Mouse (Mus musculus) forebrain, embryonic 16.5 days (tissue): ENCODE data around the gene Pwp2. TPM values are rescaled to one million over a fixed set of nuclear protein-coding genes. Genes with fewer than 3 reads are reported as not detected.
A peak's percentile ranks its signal among the peaks of the same experiment; 100 is the strongest.

Experiments
- ATAC-seq: fragments of 200-750 bp; cut with Nextera tagmentation; 2 replicates; pipeline ENCODE4 v1.8.0; 2017; ENCODE audit warnings: mild to moderate bottlenecking, moderate library complexity
- H3K27ac ChIP-seq: fragments of 300-500 bp; sonication (generic); 2 replicates; pipeline ENCODE4 v1.5.1; 2014; ENCODE audit warnings: low read length, control low read depth
- H3K27me3 ChIP-seq: fragments of 300-500 bp; sonication (generic); replicated peaks from 2 replicates; pipeline ENCODE4 v1.6.1; 2014; ENCODE audit warnings: low read length; ENCODE audit not compliant: control insufficient read depth, insufficient read depth
- H3K36me3 ChIP-seq: fragments of 300-500 bp; sonication (generic); 2 replicates; pipeline ENCODE4 v1.6.1; 2014; ENCODE audit not compliant: control insufficient read depth, insufficient read depth
- H3K4me1 ChIP-seq: fragments of 300-500 bp; sonication (generic); replicated peaks from 2 replicates; pipeline ENCODE4 v1.6.1; 2014; ENCODE audit warnings: low read length; ENCODE audit not compliant: control insufficient read depth, insufficient read depth
- H3K4me2 ChIP-seq: fragments of 300-500 bp; sonication (generic); 2 replicates; pipeline ENCODE4 v1.6.1; 2014; ENCODE audit warnings: mild to moderate bottlenecking, low read length, control low read depth
- H3K4me3 ChIP-seq: fragments of 300-500 bp; sonication (generic); replicated peaks from 2 replicates; pipeline ENCODE4 v1.5.1; 2014; ENCODE audit warnings: mild to moderate bottlenecking, low read length, control low read depth
- H3K9ac ChIP-seq: fragments of 300-500 bp; sonication (generic); replicated peaks from 2 replicates; pipeline ENCODE4 v1.6.1; 2014; ENCODE audit warnings: low read depth, low read length, control low read depth
- H3K9me3 ChIP-seq: fragments of 300-500 bp; sonication (generic); 2 replicates; pipeline ENCODE4 v1.6.1; 2016; ENCODE audit warnings: low read length; ENCODE audit not compliant: control insufficient read depth
- WGBS: fragments of 180-500 bp; shearing (Covaris S2); extraction: QIAGEN DNeasy Blood & Tissue Kit; methylation state at CpG from one replicate; pipeline ENCODE4 v1.1.7; 2014; 5-methylcytosine and 5-hydroxymethylcytosine counted together
- polyA plus RNA-seq: library from polyadenylated mRNA; unstranded; fragments of >200 nt; fragmentation: Nextera tagmentation; extraction: Ambion mirVana; gene quantifications from 2 replicates; pipeline ENCODE4 v1.2.1, GENCODE M21; 2015

The Pwp2 gene
- polyA plus RNA-seq, 1 experiment from 2014 or later = 24.5 TPM

- no peak overlapping the region for H3K4me2 ChIP-seq
- no peaks in the 10 kb centered on the region for H3K36me3 ChIP-seq
- H3K9me3 ChIP-seq = no peaks in the 10 kb centered on the region
- no peak overlapping the region for H3K27ac ChIP-seq
- H3K4me3 ChIP-seq = no peak overlapping the region
- no peaks in the 10 kb centered on the region for H3K27me3 ChIP-seq
- peaks cover 8% of the 10 kb centered on the region for H3K4me1 ChIP-seq
- ATAC-seq = 0 out of 2 replicates have a peak, but pooled peaks have one; percentile 18
- H3K9ac ChIP-seq = no peak overlapping the region
- WGBS = 51% methylated on average over 14 of the region's 14 CpGs
These were observed 46.0 kb downstream of the Pwp2 start for GRCm38 (mm10) chr10:78138812-78139523.

DNA sequence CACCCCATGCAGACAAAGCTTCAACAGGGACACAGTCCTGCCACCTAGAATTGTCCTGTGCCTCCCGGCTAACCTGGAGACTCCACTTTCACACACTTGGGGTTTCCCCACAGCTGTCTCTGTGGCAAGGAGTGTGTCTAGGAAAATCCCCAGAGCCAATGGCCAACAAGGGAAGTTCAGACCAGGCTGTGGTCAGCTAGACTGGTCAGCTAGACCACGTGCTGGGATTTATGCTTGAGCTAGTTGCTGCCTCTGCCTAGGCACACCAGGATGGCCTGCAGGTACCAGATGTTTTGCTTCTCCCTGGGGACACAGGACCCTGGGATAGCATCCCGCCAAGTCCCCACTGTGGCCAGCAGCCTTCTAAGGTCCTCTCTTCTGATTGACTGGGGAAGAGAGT, 47.8 kb downstream of the Pwp2 start:
- WGBS = 94% methylated on average over 3 of the region's 3 CpGs
- H3K9ac ChIP-seq = no peak overlapping the region
- H3K27ac ChIP-seq = no peak overlapping the region
- H3K36me3 ChIP-seq = no peaks in the 10 kb centered on the region
- no peaks in the 10 kb centered on the region for H3K9me3 ChIP-seq
- no peak overlapping the region for H3K4me2 ChIP-seq
- no peak overlapping the region for H3K4me3 ChIP-seq
- no peak for ATAC-seq
- H3K27me3 ChIP-seq = no peaks in the 10 kb centered on the region
- peaks cover 8% of the 10 kb centered on the region for H3K4me1 ChIP-seq

DNA sequence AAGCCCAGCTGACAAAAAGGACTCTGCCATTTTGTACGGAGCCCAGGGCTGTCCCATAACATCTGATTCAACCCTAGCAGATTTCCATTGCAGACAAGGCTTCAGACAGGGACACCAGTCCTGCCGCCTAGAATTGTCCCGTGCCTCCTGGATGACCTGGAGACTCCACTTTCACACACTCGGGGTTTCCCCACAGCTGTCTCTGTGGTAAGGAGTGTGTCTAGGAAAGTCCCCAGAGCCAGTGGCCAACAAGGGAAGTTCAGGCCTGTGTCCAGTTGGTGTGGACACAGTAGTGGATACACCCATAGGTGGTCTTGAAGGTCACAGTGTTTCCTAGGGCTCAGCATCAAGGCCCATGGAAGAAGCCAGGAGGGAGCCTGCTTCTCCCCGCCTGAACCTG, 49.0 kb downstream of the Pwp2 start:
- Histone ChIP-seq H3K36me3 (no peaks in the 10 kb centered on the region), H3K27ac (no peak overlapping the region), H3K4me1 (peaks cover 8% of the 10 kb centered on the region), H3K4me2 (no peak overlapping the region), H3K4me3 (no peak overlapping the region), H3K27me3 (no peaks in the 10 kb centered on the region), H3K9ac (no peak overlapping the region), H3K9me3 (no peaks in the 10 kb centered on the region)
- ATAC-seq = no peak
- WGBS = 87% methylated on average over 5 of the region's 5 CpGs

- Histone ChIP-seq H3K36me3 (no peaks in the 10 kb centered on the region), H3K9me3 (no peaks in the 10 kb centered on the region), H3K4me2 (peak overlapping the region; percentile 21; the same call in 1 of the 2 replicates), H3K4me1 (peaks cover 8% of the 10 kb centered on the region), H3K27me3 (no peaks in the 10 kb centered on the region), H3K4me3 (no peak overlapping the region), H3K9ac (peak overlapping the region; percentile 25; the same call in 1 of the 2 replicates), H3K27ac (no peak overlapping the region)
- peak; percentile 28; the same call in 1 of the 2 replicates for ATAC-seq
- WGBS = 9% methylated on average over 14 of the region's 14 CpGs
These were observed 49.8 kb downstream of the Pwp2 start for GRCm38 (mm10) chr10:78134975-78135798.

- Histone ChIP-seq H3K9me3 (no peaks in the 10 kb centered on the region), H3K4me1 (peaks cover 8% of the 10 kb centered on the region), H3K27ac (no peak overlapping the region), H3K36me3 (no peaks in the 10 kb centered on the region), H3K4me2 (no peak overlapping the region), H3K4me3 (no peak overlapping the region), H3K9ac (no peak overlapping the region), H3K27me3 (no peaks in the 10 kb centered on the region)
- 84% methylated on average over 4 of the region's 4 CpGs for WGBS
- ATAC-seq = no peak
These were observed 50.5 kb downstream of the Pwp2 start for GRCm38 (mm10) chr10:78134400-78134799.

GRCm38 (mm10) chr10:78129998-78130397, 55.0 kb downstream of the Pwp2 start:
- Histone ChIP-seq H3K4me1 (peaks cover 4% of the 10 kb centered on the region), H3K4me2 (no peak overlapping the region)
- 81% methylated on average over 4 of the region's 4 CpGs for WGBS

DNA sequence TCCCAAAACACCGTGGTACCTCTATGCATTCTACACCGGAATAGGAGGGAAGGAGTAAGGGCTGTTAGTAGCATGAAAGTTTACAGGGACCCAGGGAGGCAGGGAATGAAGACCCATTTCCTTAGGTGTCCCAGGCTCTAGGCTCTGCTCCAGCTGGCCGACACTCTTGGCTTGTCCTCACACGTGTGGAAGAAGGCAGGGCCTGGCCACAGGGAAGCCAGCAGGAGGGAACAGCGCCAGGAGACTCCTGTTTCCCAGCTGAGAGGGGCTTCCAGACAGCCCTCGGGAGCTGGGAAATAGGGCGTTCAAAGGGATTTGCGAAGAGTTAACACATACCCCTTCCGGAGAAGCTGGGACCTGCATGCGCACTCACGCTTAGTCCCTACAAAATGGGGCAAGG, 55.5 kb downstream of the Pwp2 start:
- no peak overlapping the region for H3K27ac ChIP-seq
- no peak overlapping the region for H3K9ac ChIP-seq
- H3K4me1 ChIP-seq = 0 out of 2 replicates have a peak, but pooled peaks cover 3% of the 10 kb centered on the region
- WGBS = 62% methylated on average over 11 of the region's 11 CpGs
- no peaks in the 10 kb centered on the region for H3K9me3 ChIP-seq
- no peak for ATAC-seq
- H3K27me3 ChIP-seq = no peaks in the 10 kb centered on the region
- H3K4me3 ChIP-seq = no peak overlapping the region
- no peak overlapping the region for H3K4me2 ChIP-seq
- no peaks in the 10 kb centered on the region for H3K36me3 ChIP-seq

More at GRCm38 (mm10) chr10:78129998-78130397, 55.0 kb downstream of the Pwp2 start:
- no peaks in the 10 kb centered on the region for H3K36me3 ChIP-seq
- no peak overlapping the region for H3K9ac ChIP-seq
- no peak for ATAC-seq
- no peak overlapping the region for H3K27ac ChIP-seq
- H3K4me3 ChIP-seq = no peak overlapping the region
- no peaks in the 10 kb centered on the region for H3K9me3 ChIP-seq
- no peaks in the 10 kb centered on the region for H3K27me3 ChIP-seq

GRCm38 (mm10) chr10:78128647-78129046, 56.3 kb downstream of the Pwp2 start:
- Histone ChIP-seq H3K9me3 (no peaks in the 10 kb centered on the region), H3K9ac (no peak overlapping the region), H3K27me3 (no peaks in the 10 kb centered on the region), H3K36me3 (no peaks in the 10 kb centered on the region), H3K27ac (no peak overlapping the region), H3K4me1 (0 out of 2 replicates have a peak, but pooled peaks cover 3% of the 10 kb centered on the region), H3K4me3 (no peak overlapping the region), H3K4me2 (no peak overlapping the region)
- 73% methylated on average over 2 of the region's 2 CpGs for WGBS
- no peak for ATAC-seq

GRCm38 (mm10) chr10:78127931-78128330, 57.0 kb downstream of the Pwp2 start:
- 88% methylated on average over 1 of the region's 1 CpGs for WGBS
- Histone ChIP-seq H3K27me3 (no peaks in the 10 kb centered on the region), H3K9ac (no peak overlapping the region), H3K9me3 (no peaks in the 10 kb centered on the region), H3K36me3 (no peaks in the 10 kb centered on the region), H3K4me2 (no peak overlapping the region), H3K4me1 (0 out of 2 replicates have a peak, but pooled peaks cover 3% of the 10 kb centered on the region), H3K27ac (no peak overlapping the region), H3K4me3 (no peak overlapping the region)
- ATAC-seq = no peak
